Mouse (Mus musculus) lung, adult 2 months (tissue): ENCODE results near the gene Hdac9. TPM values are rescaled to one million over a fixed set of nuclear protein-coding genes. Genes with fewer than 3 reads are reported as not detected.
"Not testable (repeated sequence)": the region's sequence is repeated elsewhere in the genome, so short reads cannot be mapped to it uniquely, and the experiment has no call there.

Source experiments
- DNase-seq: peaks from one replicate; pipeline ENCODE4 v3.0.0; 2022
- H3K4me1 ChIP-seq: fragments of 200-500 bp; 2 replicates; pipeline ENCODE4 v1.6.1; 2011; ENCODE audit warnings: low read length; ENCODE audit not compliant: control insufficient read depth, insufficient read depth
- H3K4me3 ChIP-seq: fragments of 200-500 bp; replicated peaks from 2 replicates; pipeline ENCODE3; 2011; ENCODE audit warnings: low read depth, mild to moderate bottlenecking, control low read depth, low read length; ENCODE audit errors: extremely low read depth
- CTCF ChIP-seq: fragments of 200-500 bp; IDR thresholded peaks from 2 replicates; pipeline ENCODE4 v1.5.1; 2011; ENCODE audit warnings: mild to moderate bottlenecking, low read length, control low read depth; ENCODE audit not compliant: insufficient read depth
- POLR2A ChIP-seq: fragments of 200-500 bp; IDR thresholded peaks from 2 replicates; pipeline ENCODE4 v1.6.1; 2011; ENCODE audit warnings: low read depth, mild to moderate bottlenecking, control low read depth, low read length, borderline replicate concordance; ENCODE audit errors: extremely low read depth
- WGBS: fragments of 180-500 bp; shearing (Covaris S2); methylation state at CpG from one replicate; pipeline ENCODE4 v1.1.7; 2018; 5-methylcytosine and 5-hydroxymethylcytosine counted together
- polyA plus RNA-seq: library from polyadenylated mRNA; depleted of rRNA; stranded (reverse); fragments of >200 nt; gene quantifications from 2 replicates; pipeline ENCODE4 v1.2.3, GENCODE M21; 2012

The Hdac9 gene
- polyA plus RNA-seq, 1 experiment: 4.8 TPM

GRCm38 (mm10) chr12:34486016-34486415 lies 430.9 kb downstream of the Hdac9 start:
- H3K4me1 ChIP-seq: no peaks in the 10 kb centered on the region
- WGBS: 58% methylated on average over 2 of the region's 2 CpGs
- no peak for TF ChIP-seq POLR2A
- TF ChIP-seq CTCF: no peak
- H3K4me3 ChIP-seq: no peak overlapping the region
- no peak for DNase-seq

DNA sequence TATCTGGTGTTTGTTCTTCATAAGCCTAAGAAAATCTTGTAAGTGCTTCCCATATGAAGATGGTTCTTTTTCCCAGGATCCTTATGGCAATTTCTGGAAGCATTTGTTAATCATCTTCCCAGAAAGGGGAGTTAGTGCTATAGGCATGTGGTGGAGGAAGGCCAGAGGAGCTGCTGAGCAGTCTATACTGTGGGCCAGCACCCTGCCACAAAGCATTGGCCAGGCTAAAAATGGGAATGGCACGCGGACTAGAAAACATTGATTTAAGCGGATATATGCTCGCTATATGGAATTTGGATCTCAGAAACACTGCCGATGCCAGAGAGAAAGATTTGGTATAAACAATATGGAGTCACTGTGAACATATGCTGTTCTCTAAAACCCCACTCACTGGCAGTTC lies 435.2 kb downstream of the Hdac9 start:
- 95% methylated on average over 5 of the region's 5 CpGs for WGBS
- H3K4me3 ChIP-seq: no peak overlapping the region
- TF ChIP-seq CTCF (no peak), POLR2A (no peak)
- no peaks in the 10 kb centered on the region for H3K4me1 ChIP-seq
- no peak for DNase-seq

GRCm38 (mm10) chr12:34472949-34473651 lies 443.8 kb downstream of the Hdac9 start:
- no peak for DNase-seq
- Histone ChIP-seq H3K4me1 (no peaks in the 10 kb centered on the region), H3K4me3 (no peak overlapping the region)
- TF ChIP-seq CTCF (no peak), POLR2A (no peak)
- 66% methylated on average over 10 of the region's 10 CpGs for WGBS

DNA sequence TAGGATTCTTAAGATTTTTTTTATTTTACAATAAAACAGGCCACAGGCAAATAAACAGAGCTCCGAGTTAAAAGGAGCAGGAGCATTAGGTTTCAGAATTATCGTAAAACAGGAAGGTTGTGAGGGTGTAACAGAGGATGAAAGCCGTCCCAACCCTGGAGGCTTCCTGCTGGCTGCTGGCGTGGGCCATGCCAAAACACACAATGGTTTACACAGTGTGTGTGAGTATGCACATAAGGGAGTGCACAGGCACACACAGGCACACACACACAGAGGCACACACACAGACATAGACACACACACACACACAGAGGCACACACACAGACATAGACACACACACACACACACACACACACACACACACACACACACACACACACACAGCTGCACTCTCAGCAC lies 444.4 kb downstream of the Hdac9 start:
- DNase-seq: no peak
- WGBS: 31% methylated on average over 4 of the region's 4 CpGs

DNA sequence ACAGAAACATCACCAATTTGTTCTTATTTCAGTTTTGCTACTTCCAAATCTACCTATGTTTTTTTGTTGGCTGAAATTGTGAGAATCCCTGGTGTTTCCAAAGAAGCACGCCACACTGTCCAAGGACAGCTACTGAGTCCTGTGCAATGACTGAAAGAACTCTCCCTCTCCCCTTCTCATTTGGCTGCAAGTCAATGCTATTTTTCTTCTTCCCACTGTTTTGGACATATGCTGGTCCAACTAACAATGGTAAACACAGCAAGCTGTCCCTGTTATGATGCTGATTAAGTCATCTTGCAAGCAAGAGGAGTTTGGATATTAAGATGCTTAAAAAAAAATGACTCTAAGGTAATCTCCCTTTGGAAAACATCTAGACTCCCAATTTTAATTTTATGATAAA lies 455.2 kb downstream of the Hdac9 start:
- no peak for DNase-seq
- Histone ChIP-seq H3K4me1 (no peaks in the 10 kb centered on the region), H3K4me3 (no peak overlapping the region)
- TF ChIP-seq CTCF (no peak), POLR2A (no peak)
- 80% methylated on average over 1 of the region's 1 CpGs for WGBS

More for the DNA sequence above, 444.4 kb downstream of the Hdac9 start:
- no peak overlapping the region for H3K4me3 ChIP-seq
- no peaks in the 10 kb centered on the region for H3K4me1 ChIP-seq
- TF ChIP-seq POLR2A (no peak), CTCF (no peak)

- H3K4me3 ChIP-seq: no peak overlapping the region
- TF ChIP-seq CTCF (no peak), POLR2A (no peak)
- H3K4me1 ChIP-seq: no peaks in the 10 kb centered on the region
- DNase-seq: no peak
- 84% methylated on average over 5 of the region's 5 CpGs for WGBS
Measured at GRCm38 (mm10) chr12:34452643-34453042, 464.3 kb downstream of the Hdac9 start.

DNA sequence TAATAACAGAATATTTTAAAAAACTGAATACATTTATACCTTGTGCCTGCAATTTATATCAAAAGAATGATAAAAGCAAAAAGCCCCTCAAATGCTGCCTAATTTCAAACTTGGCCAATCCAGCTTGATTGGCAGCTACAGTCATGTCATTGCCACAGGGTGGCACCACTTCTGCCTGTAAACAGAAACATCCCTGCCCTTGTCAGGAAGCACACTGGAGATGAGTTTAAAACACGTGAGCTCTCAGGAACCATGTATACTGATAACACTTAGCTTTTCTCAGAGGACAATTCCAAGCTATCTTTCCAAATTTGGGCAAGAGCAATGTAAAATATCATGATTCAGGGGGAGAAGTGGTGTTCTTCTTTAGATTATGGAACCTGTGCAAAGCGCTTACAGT lies 465.7 kb downstream of the Hdac9 start:
- TF ChIP-seq CTCF: no peak
- no peak for TF ChIP-seq POLR2A
- Histone ChIP-seq H3K4me1 (no peaks in the 10 kb centered on the region), H3K4me3 (no peak overlapping the region)
- DNase-seq: no peak
- WGBS: 53% methylated on average over 2 of the region's 2 CpGs

DNA sequence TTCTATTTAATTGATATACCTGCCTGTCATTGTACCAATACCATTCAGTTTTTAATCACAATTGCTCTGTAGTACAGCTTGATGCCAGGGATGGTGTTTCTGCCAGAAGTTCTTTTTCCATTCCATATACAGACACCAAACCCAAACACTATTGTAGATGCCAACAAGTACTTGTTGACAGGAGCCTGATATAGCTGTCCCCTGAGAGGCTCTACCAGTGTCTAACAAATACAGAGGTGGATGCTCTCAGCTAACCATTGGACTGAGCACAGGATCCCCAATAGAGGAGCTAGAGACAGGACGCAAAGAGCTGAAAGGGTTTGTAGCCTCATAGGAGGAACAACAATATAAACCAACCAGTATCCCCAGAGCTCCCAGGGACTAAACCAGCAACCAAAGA lies 472.2 kb downstream of the Hdac9 start:
- 97% methylated on average over 1 of the region's 1 CpGs for WGBS
- not testable (repeated sequence) for H3K4me1 ChIP-seq, DNase-seq, H3K4me3 ChIP-seq

GRCm38 (mm10) chr12:34440930-34441329 lies 476.0 kb downstream of the Hdac9 start:
- no peak for DNase-seq
- no peak for TF ChIP-seq POLR2A
- TF ChIP-seq CTCF: no peak
- WGBS: 60% methylated on average over 8 of the region's 8 CpGs
- Histone ChIP-seq H3K4me1 (no peaks in the 10 kb centered on the region), H3K4me3 (no peak overlapping the region)

- Histone ChIP-seq H3K4me1 (no peaks in the 10 kb centered on the region), H3K4me3 (no peak overlapping the region)
- WGBS: 50% methylated on average over 6 of the region's 6 CpGs
- no peak for DNase-seq
- TF ChIP-seq CTCF (no peak), POLR2A (no peak)
Measured at GRCm38 (mm10) chr12:34432919-34433318, 484.0 kb downstream of the Hdac9 start.
